30 mouse cellular contexts compared by ENCODE assay signal in genomic region chr17:7279251-7279650, GRCm38 (mm10). TPM values are rescaled to one million over a fixed set of nuclear protein-coding genes. Genes with fewer than 3 reads are reported as not detected.
DNase-seq lines count a peak whose midpoint lies in the region; ATAC-seq lines count a peak whose summit lies in the region.
"Had no signal": no experiment of that assay in that cellular context is flagged by ENCODE, and none has a peak within 500 bp of the region (broad histone marks: within the 10 kb centered on the region; RNA-seq: fewer than 3 reads in every experiment).

No protein-coding gene starts in this region.

- peak; percentile 72 for DNase-seq in adrenal gland, adult 2 months
- DNase-seq in adrenal gland, postnatal 4 days (ENCODE audit: low spot score in 2 of 2), result no peak
- DNase-seq in adrenal gland, adult 8-10 months, result peak; percentile 64
- DNase-seq in adrenal gland, postnatal 14 days, result peak; percentile 37
- DNase-seq in left cerebral cortex, adult 11 months (ENCODE audit: low spot score), result no peak
- DNase-seq: B cell, adult 2 months; cerebellum, adult 8-10 months; embryo, embryonic 11 days; gastrocnemius, postnatal 10 days; gastrocnemius, postnatal 36 days; kidney, adult 18-20 months; kidney, adult 9 months had no signal

- H3K4me3 ChIP-seq in forebrain, embryonic 16.5 days (replicated peaks; ENCODE audit: low read length), result no peak overlapping the region
- no peak overlapping the region for H3K4me3 ChIP-seq in forebrain, embryonic 12.5 days (replicated peaks)
- H3K4me3 ChIP-seq: embryonic facial prominence, embryonic 10.5 days; embryonic facial prominence, embryonic 13.5 days; erythroblast, embryonic 14.5 days; hindbrain, embryonic 13.5 days had no signal

- H3K4me1 ChIP-seq in forebrain, embryonic 16.5 days (replicated peaks; ENCODE audit: control insufficient read depth, insufficient read depth, low read length), result peaks cover 9% of the 10 kb centered on the region; the same call in 1 of the 2 replicates
- H3K4me1 ChIP-seq in forebrain, embryonic 12.5 days, result no peaks in the 10 kb centered on the region
- H3K4me1 ChIP-seq: embryonic facial prominence, embryonic 10.5 days; embryonic facial prominence, embryonic 13.5 days had no signal

- WGBS in forebrain, embryonic 16.5 days, result 84% methylated on average over 9 of the region's 9 CpGs
- WGBS in forebrain, embryonic 12.5 days, result 91% methylated on average over 9 of the region's 9 CpGs

- no peaks in the 10 kb centered on the region for H3K9me3 ChIP-seq in forebrain, embryonic 16.5 days (ENCODE audit: control insufficient read depth, low read length)
- no peaks in the 10 kb centered on the region for H3K9me3 ChIP-seq in forebrain, embryonic 12.5 days
- H3K9me3 ChIP-seq: embryonic facial prominence, embryonic 10.5 days; embryonic facial prominence, embryonic 13.5 days; hindbrain, embryonic 13.5 days had no signal

- ATAC-seq in forebrain, embryonic 16.5 days, result no peak
- no peak for ATAC-seq in forebrain, embryonic 12.5 days (ENCODE audit: low FRiP score)
- ATAC-seq: inflammation-experienced regulatory T-cells, adult 6 months; intestine, embryonic 16.5 days; Patski had no signal

- H3K4me2 ChIP-seq in forebrain, embryonic 16.5 days (ENCODE audit: low read length), result no peak overlapping the region
- no peak overlapping the region for H3K4me2 ChIP-seq in forebrain, embryonic 12.5 days
- H3K4me2 ChIP-seq: embryonic facial prominence, embryonic 13.5 days; heart, embryonic 11.5 days; hindbrain, embryonic 13.5 days had no signal

- H3K27me3 ChIP-seq in forebrain, embryonic 16.5 days (replicated peaks; ENCODE audit: control insufficient read depth, insufficient read depth, low read length), result no peaks in the 10 kb centered on the region
- H3K27me3 ChIP-seq in forebrain, embryonic 12.5 days, result no peaks in the 10 kb centered on the region
- H3K27me3 ChIP-seq: CH12.LX; embryonic facial prominence, embryonic 13.5 days; hindbrain, embryonic 13.5 days; Patski had no signal

- H3K27ac ChIP-seq in forebrain, embryonic 16.5 days (ENCODE audit: low read length), result 0 out of 2 replicates have a peak overlapping the region, but pooled peaks have one; percentile 43
- H3K27ac ChIP-seq in forebrain, embryonic 12.5 days, result no peak overlapping the region
- H3K27ac ChIP-seq: embryonic facial prominence, embryonic 10.5 days; embryonic facial prominence, embryonic 13.5 days; hindbrain, embryonic 13.5 days; hindbrain, postnatal 0 days had no signal

- no peak overlapping the region for H3K9ac ChIP-seq in forebrain, embryonic 16.5 days (replicated peaks; ENCODE audit: low read depth, low read length)
- H3K9ac ChIP-seq in forebrain, embryonic 12.5 days, result no peak overlapping the region
- H3K9ac ChIP-seq: embryonic facial prominence, embryonic 13.5 days; hindbrain, embryonic 13.5 days had no signal

- no peaks in the 10 kb centered on the region for H3K36me3 ChIP-seq in forebrain, embryonic 16.5 days (ENCODE audit: control insufficient read depth, insufficient read depth)
- peaks cover 42% of the 10 kb centered on the region for H3K36me3 ChIP-seq in forebrain, embryonic 12.5 days (replicated peaks)
- H3K36me3 ChIP-seq: G1E had no signal

RNA-seq across cellular contexts. Expression of gene Tcp10a, which starts 45.2 kb away (rescaled TPM):
- not detected for total RNA-seq in adrenal gland, adult 2 months (2021)
- polyA plus RNA-seq in adrenal gland, adult 2 months (2012; rRNA removed), result not detected in 2 replicates
- total RNA-seq in adrenal gland, postnatal 4 days (2021), result under 1 TPM; 0.23 to 0.28 TPM
- polyA plus RNA-seq in forebrain, embryonic 16.5 days (2015; fragmentation: Nextera tagmentation; extraction: Ambion mirVana), result not detected in 2 replicates
- polyA plus RNA-seq in forebrain, embryonic 12.5 days (2016; fragmentation: Nextera tagmentation; extraction: Ambion mirVana), result not detected in 2 replicates
- under 1 TPM in 2 of 4 experiments, not detected in 2; 0.12 to 0.24 TPM for total RNA-seq in adrenal gland, adult 8-10 months (2022)
- total RNA-seq in adrenal gland, postnatal 14 days (2021), result not detected in 2 replicates
- total RNA-seq: CH12.LX; gastrocnemius, postnatal 10 days; gastrocnemius, postnatal 36 days; heart, adult 8-10 months; heart, postnatal 25 days; hematopoietic stem cell, adult 5-6 weeks; hindbrain, postnatal 0 days had no signal
- polyA plus RNA-seq: brain, embryonic 14.5 days; cortical plate, adult 2 months; embryonic facial prominence, embryonic 10.5 days; embryonic facial prominence, embryonic 13.5 days; erythroblast, embryonic 14.5 days; G1E; hindbrain, embryonic 13.5 days; inflammation-experienced regulatory T-cells, adult 6 months; intestine, embryonic 16.5 days had no signal

Comparison
In these comparisons a context has a peak if more than half of its experiments do, and no peak if none do; other contexts are left out.
1. DNase-seq: peak in adrenal gland, adult 2 months (single experiment), adrenal gland, adult 8-10 months (single experiment) and adrenal gland, postnatal 14 days (single experiment); none in adrenal gland, postnatal 4 days (0 of 2) and left cerebral cortex, adult 11 months (single experiment).